Mouse (Mus musculus) heart, adult 2 months (tissue): Measurements from ENCODE around the gene Sfswap.

Experiments used
- CTCF ChIP-seq: fragments of 200-600 bp; IDR thresholded peaks from 2 replicates; pipeline ENCODE4 v1.8.1; 2022; ENCODE audit warnings: antibody characterized with exemption, mild to moderate bottlenecking, moderate library complexity
- POLR2A ChIP-seq: fragments of 200-500 bp; IDR thresholded peaks from 2 replicates; pipeline ENCODE4 v1.6.1; 2011; ENCODE audit warnings: mild to moderate bottlenecking, low read depth, low read length, control low read depth; ENCODE audit not compliant: insufficient read depth

DNA sequence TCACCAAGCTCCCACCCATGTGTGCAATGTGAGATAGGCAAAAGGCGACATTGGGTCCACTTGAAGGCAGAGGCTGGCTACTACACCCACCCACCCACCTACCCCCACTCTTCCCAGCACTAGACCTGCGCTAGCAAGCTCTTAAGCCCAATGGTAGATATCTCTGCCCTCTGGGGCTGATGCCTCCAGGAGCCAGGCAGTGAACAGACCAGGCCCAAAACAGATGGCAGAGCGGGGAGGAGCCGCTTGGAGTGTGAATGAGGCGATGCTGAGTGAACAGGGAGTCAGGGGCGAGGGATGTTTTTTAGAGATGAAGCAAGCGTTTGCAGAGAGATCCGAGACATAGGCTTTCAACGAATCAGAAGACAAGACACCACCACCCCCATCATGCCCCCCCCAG is 79.6 kb downstream of the Sfswap start:
- TF ChIP-seq POLR2A (no peak), CTCF (no peak)
